ENCODE assay signal across 9 mouse cellular contexts in the genomic region with DNA sequence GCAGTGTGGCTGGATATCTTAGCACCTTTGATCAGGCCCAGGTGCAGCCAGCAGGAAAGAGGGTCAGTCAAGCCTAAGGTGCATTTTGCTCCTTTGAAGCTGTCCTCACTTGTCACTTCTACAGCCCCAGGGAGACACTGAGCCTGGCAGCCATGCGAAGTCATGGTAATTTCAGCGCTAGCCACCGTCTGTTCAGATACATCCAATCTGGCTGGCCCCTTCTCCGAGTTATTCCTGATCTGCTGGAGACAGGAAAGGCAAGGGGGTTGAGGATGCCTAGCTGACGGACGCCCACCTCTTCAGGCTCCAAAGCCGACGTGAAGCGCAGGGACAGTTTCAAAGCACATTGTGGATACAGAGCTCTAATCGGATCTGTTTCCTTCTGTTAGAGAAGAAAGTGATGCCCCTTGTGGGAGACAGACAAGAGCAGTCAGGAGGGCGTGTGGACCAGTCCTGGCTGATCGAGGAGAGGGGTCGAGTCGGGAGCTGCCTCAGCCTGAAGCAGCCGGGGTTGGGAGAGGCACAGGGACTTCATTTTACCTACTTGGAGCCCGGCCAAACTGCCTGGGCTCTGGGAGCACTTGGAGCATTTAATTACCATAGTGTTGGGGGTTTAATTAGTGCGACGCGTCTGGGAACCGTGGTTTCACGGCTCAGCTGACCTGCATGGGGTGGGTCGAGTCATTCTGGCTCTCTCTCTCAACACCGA. TPM values are rescaled to one million over a fixed set of nuclear protein-coding genes. Genes with fewer than 3 reads are reported as not detected.
DNase-seq lines count a peak whose midpoint lies in the region; ATAC-seq and TF ChIP-seq lines count a peak whose summit lies in the region.
"Had no signal": no experiment of that assay in that cellular context is flagged by ENCODE, and none has a peak within 500 bp of the region (broad histone marks: within the 10 kb centered on the region; RNA-seq: fewer than 3 reads in every experiment).

No protein-coding gene starts in this region.

- H3K9me3 ChIP-seq in kidney, embryonic 16.5 days (ENCODE audit: low read length) = no peaks in the 10 kb centered on the region
- H3K9me3 ChIP-seq in midbrain, embryonic 11.5 days (ENCODE audit: control insufficient read depth, low read length) = no peaks in the 10 kb centered on the region

- TF ChIP-seq POLR2A in heart, adult 2 months (IDR thresholded peaks at IDR 0.05; ENCODE audit: insufficient read depth, low read depth, low read length) = no peak
- TF ChIP-seq POLR2A in brain, embryonic 14.5 days (IDR thresholded peaks at IDR 0.05; ENCODE audit: borderline replicate concordance, extremely low read depth, insufficient read depth, insufficient read length, poor library complexity, severe bottlenecking) = no peak

- H3K79me2 ChIP-seq in heart, adult 2 months (replicated peaks; ENCODE audit: control insufficient read depth, insufficient read depth, low read length) = no peaks in the 10 kb centered on the region

- H3K27me3 ChIP-seq in heart, adult 2 months (ENCODE audit: control insufficient read depth, insufficient read depth, low read length) = no peaks in the 10 kb centered on the region
- no peaks in the 10 kb centered on the region for H3K27me3 ChIP-seq in kidney, embryonic 16.5 days (ENCODE audit: insufficient read depth, low read length)
- no peaks in the 10 kb centered on the region for H3K27me3 ChIP-seq in midbrain, embryonic 11.5 days (ENCODE audit: control insufficient read depth, insufficient read depth, low read length)
- H3K27me3 ChIP-seq: CH12.LX had no signal

- no peak for TF ChIP-seq EP300 in heart, adult 2 months (IDR thresholded peaks at IDR 0.05; ENCODE audit: insufficient read depth, low read depth, low read length)

- H3K4me2 ChIP-seq in kidney, embryonic 16.5 days (replicated peaks; ENCODE audit: low read depth, low read length) = peak overlapping the region; percentile 31
- H3K4me2 ChIP-seq in midbrain, embryonic 11.5 days = 0 out of 2 replicates have a peak overlapping the region, but pooled peaks have one; percentile 7

- H3K4me3 ChIP-seq in heart, adult 2 months = peak overlapping the region; percentile 25
- H3K4me3 ChIP-seq in kidney, embryonic 16.5 days (ENCODE audit: low read length) = no peak overlapping the region
- H3K4me3 ChIP-seq in midbrain, embryonic 11.5 days (ENCODE audit: low read depth, low read length) = no peak overlapping the region

- peak; percentile 20; the same call in 1 of the 2 replicates for ATAC-seq in kidney, embryonic 16.5 days (ENCODE audit: low FRiP score, low TSS enrichment)
- no peak for ATAC-seq in midbrain, embryonic 11.5 days (ENCODE audit: low FRiP score)

- peak overlapping the region; percentile 35 for H3K9ac ChIP-seq in heart, adult 2 months (ENCODE audit: low read depth, low read length)
- peak overlapping the region; percentile 32 for H3K9ac ChIP-seq in kidney, embryonic 16.5 days (replicated peaks; ENCODE audit: low read length)
- H3K9ac ChIP-seq in midbrain, embryonic 11.5 days (ENCODE audit: low read length) = 0 out of 2 replicates have a peak overlapping the region, but pooled peaks have one; percentile 25

- no peak for TF ChIP-seq CTCF in heart, adult 2 months (IDR thresholded peaks at IDR 0.05)
- no peak for TF ChIP-seq CTCF in brain, embryonic 14.5 days (IDR thresholded peaks at IDR 0.05; ENCODE audit: borderline replicate concordance, extremely low read depth, insufficient read depth, insufficient read length)

- H3K4me1 ChIP-seq in heart, adult 2 months (ENCODE audit: control insufficient read depth, insufficient read depth, low read length) = peaks cover 51% of the 10 kb centered on the region
- peaks cover 63% of the 10 kb centered on the region for H3K4me1 ChIP-seq in kidney, embryonic 16.5 days (ENCODE audit: insufficient read depth, low read length)
- peaks cover 9% of the 10 kb centered on the region for H3K4me1 ChIP-seq in midbrain, embryonic 11.5 days (ENCODE audit: control insufficient read depth, insufficient read depth, low read length)

- no peaks in the 10 kb centered on the region for H3K36me3 ChIP-seq in heart, adult 2 months (ENCODE audit: control insufficient read depth, insufficient read depth, low read length)
- H3K36me3 ChIP-seq in kidney, embryonic 16.5 days (ENCODE audit: insufficient read depth, low read length) = no peaks in the 10 kb centered on the region
- no peaks in the 10 kb centered on the region for H3K36me3 ChIP-seq in midbrain, embryonic 11.5 days (ENCODE audit: control insufficient read depth, insufficient read depth, low read length)

- 23% methylated on average over 23 of the region's 23 CpGs for WGBS in heart, adult 2 months
- 7% methylated on average over 23 of the region's 23 CpGs for WGBS in kidney, embryonic 16.5 days
- WGBS in midbrain, embryonic 11.5 days = 27% methylated on average over 23 of the region's 23 CpGs

- peak overlapping the region; percentile 91 for H3K27ac ChIP-seq in heart, adult 2 months
- peak overlapping the region; percentile 87 for H3K27ac ChIP-seq in kidney, embryonic 16.5 days (ENCODE audit: low read length)
- peak overlapping the region; percentile 30; the same call in 1 of the 2 replicates for H3K27ac ChIP-seq in midbrain, embryonic 11.5 days (ENCODE audit: low read depth, low read length)

- DNase-seq in heart, adult 2 months = peak in 1 of 2 experiments; percentile 49
- DNase-seq in heart, postnatal 4 days = no peak
- DNase-seq in brain, embryonic 14.5 days (ENCODE audit: low read depth) = peak; percentile 90
- peak; percentile 29 to 54 for DNase-seq in frontal cortex, postnatal 14 days (ENCODE audit: low spot score in 2 of 2)
- DNase-seq in midbrain, embryonic 11.5 days (ENCODE audit: low spot score, missing footprints) = no peak
- no peak for DNase-seq in ovary, postnatal 36 days (ENCODE audit: low spot score)
- no peak for DNase-seq in thymus, postnatal 0 days (ENCODE audit: low spot score)

- intact Hi-C loops in heart, adult 2 months (cut with DNase I) = loop anchor here (1.0 kb wide), 1 partner anchor 23 kb away; no protein-coding TSS in a partner anchor

RNA-seq across cellular contexts. Expression of a gene that starts 27.3 kb away (rescaled TPM):
- total RNA-seq in heart, adult 2 months (2021) = 10 to 100 TPM; 14.0 to 14.8 TPM
- polyA plus RNA-seq in heart, adult 2 months (2012; rRNA removed) = 48.5 and 55.5 TPM in 2 replicates
- total RNA-seq in heart, postnatal 4 days (2021) = 10 to 100 TPM; 53.7 to 55.4 TPM
- 12.8 and 13.4 TPM in 2 replicates for polyA plus RNA-seq in brain, embryonic 14.5 days (2012; rRNA removed)
- 15.6 and 16.9 TPM in 2 replicates for polyA plus RNA-seq in kidney, embryonic 16.5 days (2015; fragmentation: Nextera tagmentation; extraction: Ambion mirVana)
- 2.8 and 4.3 TPM in 2 replicates for polyA plus RNA-seq in midbrain, embryonic 11.5 days (2014; fragmentation: Nextera tagmentation; extraction: Ambion mirVana)
- 5.2 and 6.9 TPM in 2 replicates for polyA plus RNA-seq in thymus, postnatal 0 days (2015; fragmentation: Nextera tagmentation; extraction: Ambion mirVana)

RNA-seq across cellular contexts. Expression of a gene that starts 44.0 kb away (rescaled TPM):
- total RNA-seq in heart, adult 2 months (2021) = 1 to 10 TPM; 2.0 to 2.7 TPM
- 3.2 and 3.5 TPM in 2 replicates for polyA plus RNA-seq in heart, adult 2 months (2012; rRNA removed)
- total RNA-seq in heart, postnatal 4 days (2021) = 10 to 100 TPM; 36.5 to 38.2 TPM
- polyA plus RNA-seq in brain, embryonic 14.5 days (2012; rRNA removed) = 21.3 and 31.8 TPM in 2 replicates
- 43.0 and 49.0 TPM in 2 replicates for polyA plus RNA-seq in kidney, embryonic 16.5 days (2015; fragmentation: Nextera tagmentation; extraction: Ambion mirVana)
- 25.7 and 35.8 TPM in 2 replicates for polyA plus RNA-seq in midbrain, embryonic 11.5 days (2014; fragmentation: Nextera tagmentation; extraction: Ambion mirVana)
- 50.6 and 51.1 TPM in 2 replicates for polyA plus RNA-seq in thymus, postnatal 0 days (2015; fragmentation: Nextera tagmentation; extraction: Ambion mirVana)

RNA-seq across cellular contexts. Expression of a gene that starts 47.9 kb away (rescaled TPM):
- 1 to 10 TPM; 5.6 to 7.7 TPM for total RNA-seq in heart, adult 2 months (2021)
- polyA plus RNA-seq in heart, adult 2 months (2012; rRNA removed) = 12.3 and 15.8 TPM in 2 replicates
- total RNA-seq in heart, postnatal 4 days (2021) = 10 to 100 TPM; 16.2 to 22.4 TPM
- 58.5 and 74.9 TPM in 2 replicates for polyA plus RNA-seq in brain, embryonic 14.5 days (2012; rRNA removed)
- polyA plus RNA-seq in kidney, embryonic 16.5 days (2015; fragmentation: Nextera tagmentation; extraction: Ambion mirVana) = 46.5 and 48.0 TPM in 2 replicates
- 74.8 and 78.7 TPM in 2 replicates for polyA plus RNA-seq in midbrain, embryonic 11.5 days (2014; fragmentation: Nextera tagmentation; extraction: Ambion mirVana)
- polyA plus RNA-seq in thymus, postnatal 0 days (2015; fragmentation: Nextera tagmentation; extraction: Ambion mirVana) = 72.9 and 75.3 TPM in 2 replicates

RNA-seq across cellular contexts. Expression of a gene that starts 47.9 kb away (rescaled TPM):
- 10 to 100 TPM; 36.9 to 41.6 TPM for total RNA-seq in heart, adult 2 months (2021)
- 91.3 and 99.4 TPM in 2 replicates for polyA plus RNA-seq in heart, adult 2 months (2012; rRNA removed)
- total RNA-seq in heart, postnatal 4 days (2021) = 10 to 100 TPM; 24.3 to 27.4 TPM
- polyA plus RNA-seq in brain, embryonic 14.5 days (2012; rRNA removed) = 59.5 and 80.9 TPM in 2 replicates
- polyA plus RNA-seq in kidney, embryonic 16.5 days (2015; fragmentation: Nextera tagmentation; extraction: Ambion mirVana) = 39.3 and 46.0 TPM in 2 replicates
- polyA plus RNA-seq in midbrain, embryonic 11.5 days (2014; fragmentation: Nextera tagmentation; extraction: Ambion mirVana) = 23.2 and 29.7 TPM in 2 replicates
- polyA plus RNA-seq in thymus, postnatal 0 days (2015; fragmentation: Nextera tagmentation; extraction: Ambion mirVana) = 98.0 and 108 TPM in 2 replicates

RNA-seq across cellular contexts. Expression of a gene that starts 52.9 kb away (rescaled TPM):
- 10 to 100 TPM; 36.6 to 38.5 TPM for total RNA-seq in heart, adult 2 months (2021)
- 42.1 and 45.1 TPM in 2 replicates for polyA plus RNA-seq in heart, adult 2 months (2012; rRNA removed)
- 10 to 100 TPM; 58.5 to 58.8 TPM for total RNA-seq in heart, postnatal 4 days (2021)
- polyA plus RNA-seq in brain, embryonic 14.5 days (2012; rRNA removed) = 103 and 126 TPM in 2 replicates
- polyA plus RNA-seq in kidney, embryonic 16.5 days (2015; fragmentation: Nextera tagmentation; extraction: Ambion mirVana) = 363 and 371 TPM in 2 replicates
- 176 and 195 TPM in 2 replicates for polyA plus RNA-seq in midbrain, embryonic 11.5 days (2014; fragmentation: Nextera tagmentation; extraction: Ambion mirVana)
- 173 and 174 TPM in 2 replicates for polyA plus RNA-seq in thymus, postnatal 0 days (2015; fragmentation: Nextera tagmentation; extraction: Ambion mirVana)

Comparison
In these comparisons a context has a peak if more than half of its experiments do, and no peak if none do; other contexts are left out.
1. DNase-seq: peak in brain, embryonic 14.5 days (single experiment) and frontal cortex, postnatal 14 days (2 of 2); none in heart, postnatal 4 days (single experiment), midbrain, embryonic 11.5 days (single experiment), ovary, postnatal 36 days (single experiment) and thymus, postnatal 0 days (single experiment).
2. H3K27ac ChIP-seq: peak in every context shown above with its lines; median percentile 91 in heart, adult 2 months; 87 in kidney, embryonic 16.5 days; 30 in midbrain, embryonic 11.5 days.
3. Peak in every context shown above with its lines, with median percentiles within 50 percentile points of each other: H3K9ac ChIP-seq.